Mouse (Mus musculus): ENCODE measurements around the gene Ms4a10. TPM values are rescaled to one million over a fixed set of nuclear protein-coding genes. Genes with fewer than 3 reads are reported as not detected.

The Ms4a10 gene
- total and polyA plus RNA-seq, 3 experiments, result not detected

DNA sequence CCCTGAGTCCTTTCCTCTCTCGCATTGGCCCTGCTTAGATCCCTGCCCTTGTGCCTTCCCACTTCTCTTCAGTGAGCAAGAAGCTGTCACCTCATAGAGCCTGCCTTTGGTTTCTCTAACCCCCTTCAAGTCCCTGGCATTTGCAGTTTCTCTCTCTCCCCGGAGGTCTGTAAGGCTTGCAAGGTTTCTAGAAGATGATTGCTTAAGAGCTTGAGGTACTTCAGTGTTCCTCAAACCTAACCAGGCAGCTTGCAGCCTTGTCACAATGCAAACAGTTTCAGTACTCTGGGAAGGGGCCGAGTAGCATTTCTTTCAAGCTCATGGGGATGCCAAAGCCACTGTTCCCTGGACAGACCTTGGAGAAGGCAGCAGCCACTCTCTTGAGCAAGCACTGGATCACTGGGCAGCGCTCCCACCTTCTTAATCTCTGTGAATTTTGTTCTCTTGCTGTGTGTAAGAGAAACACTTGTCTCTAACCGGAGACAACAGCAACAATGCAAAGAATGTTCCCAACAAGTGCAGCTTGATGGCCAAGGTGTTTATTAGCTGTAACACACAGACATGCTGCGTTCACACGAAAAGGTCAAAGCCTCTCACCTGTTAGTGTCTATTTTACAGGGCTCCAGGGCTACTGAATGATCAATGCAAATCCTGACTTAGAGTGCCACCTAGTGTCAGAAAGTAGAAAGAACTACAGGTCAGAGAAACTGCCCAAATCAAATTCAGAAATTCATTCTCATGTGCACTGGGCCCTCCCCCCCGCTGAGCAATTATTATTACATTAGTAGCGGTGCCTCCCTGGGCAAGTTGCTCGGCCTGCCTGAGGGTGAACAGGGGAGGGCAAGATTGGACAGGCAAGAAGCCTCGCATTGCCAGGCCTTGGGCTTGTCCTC lies 15.1 kb downstream of the Ms4a10 start:
- Histone ChIP-seq H3K9me3 (replicated peaks; ENCODE audit: insufficient read depth, low read length) (no peaks in the 10 kb centered on the region), H3K36me3 (ENCODE audit: control insufficient read depth in 1 of 2, insufficient read depth in 2 of 2, low read length in 2 of 2) (no peaks in the 10 kb centered on the region), H3K4me1 (ENCODE audit: control insufficient read depth in 1 of 2, insufficient read depth in 2 of 2, low read length in 2 of 2) (no peaks in the 10 kb centered on the region), H3K27ac (ENCODE audit: control insufficient read depth, low read depth, low read length) (no peak overlapping the region), H3K79me2 (ENCODE audit: control insufficient read depth, insufficient read depth, low read length, poor library complexity) (no peaks in the 10 kb centered on the region), H3K4me3 (ENCODE audit: control insufficient read depth in 1 of 2, insufficient read depth in 1 of 2, low read depth in 2 of 2, low read length in 2 of 2) (no peak overlapping the region), H3K9ac (ENCODE audit: control insufficient read depth, low read depth, low read length, poor library complexity, severe bottlenecking) (no peak overlapping the region), H3K27me3 (ENCODE audit: control insufficient read depth in 1 of 2, insufficient read depth in 2 of 2, low read length in 2 of 2) (peaks cover 5 to 8% of the 10 kb centered on the region in 2 experiments; a peak in 3 of 4 replicates)
- DNase-seq (ENCODE audit: low read depth, low spot score), result peak; percentile 76
- TF ChIP-seq CTCF (IDR thresholded peaks at IDR 0.05 in 2 of 3, conservative IDR thresholded peaks at IDR 0.05 in 1 of 3; ENCODE audit: control insufficient read depth in 1 of 3, insufficient read depth in 1 of 3, low read depth in 2 of 3, low read length in 3 of 3, poor library complexity in 1 of 3, severe bottlenecking in 1 of 3), result peak; percentile 36 to 95 (median 57)
- TF ChIP-seq ETS1 (IDR thresholded peaks at IDR 0.05; ENCODE audit: low read depth, low read length), result no peak
- TF ChIP-seq RAD21 (IDR thresholded peaks at IDR 0.05; ENCODE audit: low read depth, low read length), result peak; percentile 98
- TF ChIP-seq ZC3H11A (IDR thresholded peaks at IDR 0.05; ENCODE audit: low read depth, low read length), result peak; percentile 92
- no peak for TF ChIP-seq GATA1 (IDR thresholded peaks at IDR 0.05; ENCODE audit: low read depth, low read length)
- peak; percentile 88 for TF ChIP-seq SMC3 (IDR thresholded peaks at IDR 0.05; ENCODE audit: low read depth, low read length)

DNA sequence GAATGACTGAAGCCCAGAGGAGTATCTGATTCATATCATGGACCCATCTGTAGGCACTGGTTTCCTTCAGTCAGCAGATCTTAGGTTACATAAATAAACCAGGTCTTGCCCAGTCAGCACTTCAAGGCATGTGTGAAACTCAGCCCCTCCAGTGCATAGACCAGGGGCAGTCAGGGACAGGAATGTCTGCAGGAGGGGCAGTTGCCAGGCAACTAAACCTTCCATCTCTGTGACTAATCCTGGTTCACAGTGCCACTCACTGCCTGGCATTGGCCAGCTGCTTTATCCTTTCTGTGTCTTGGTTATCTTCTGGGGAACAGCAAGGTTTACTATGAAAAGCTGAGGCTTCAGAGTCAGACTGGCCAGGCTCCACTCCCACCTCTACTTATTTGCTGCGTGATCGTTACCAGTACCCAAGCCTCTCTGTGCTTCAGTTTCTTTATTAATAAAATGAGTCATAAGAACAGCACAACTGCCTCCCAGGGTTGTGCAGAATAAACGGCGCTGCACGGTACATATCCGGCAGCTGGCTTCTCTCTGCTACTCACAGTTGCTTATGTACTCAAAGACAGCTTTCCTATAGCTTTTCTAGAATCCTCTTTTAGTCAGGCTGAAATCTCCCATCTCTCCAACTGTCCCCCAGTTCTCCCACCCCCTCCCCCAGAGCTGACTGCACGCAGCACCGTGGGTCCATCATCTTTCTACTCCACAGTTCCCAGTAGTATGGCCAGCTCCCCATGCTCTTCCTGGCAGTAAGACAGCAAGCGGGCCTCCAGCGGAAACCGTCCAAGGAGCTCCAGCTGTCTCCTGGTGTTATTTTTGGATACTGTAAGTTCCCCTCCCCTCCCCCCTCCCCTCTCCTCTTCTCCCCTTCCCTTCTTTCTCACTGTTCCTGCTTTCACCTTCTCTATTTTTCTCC lies 22.2 kb downstream of the Ms4a10 start:
- no peak overlapping the region for H3K9ac ChIP-seq (ENCODE audit: control insufficient read depth, low read depth, low read length, poor library complexity, severe bottlenecking)
- no peak for TF ChIP-seq RAD21 (IDR thresholded peaks at IDR 0.05; ENCODE audit: low read depth, low read length)
- TF ChIP-seq POLR2A (IDR thresholded peaks at IDR 0.05; ENCODE audit: control insufficient read depth in 1 of 2, insufficient read depth in 1 of 2, low read depth in 1 of 2, low read length in 2 of 2, poor library complexity in 1 of 2), result no peak
- no peak for TF ChIP-seq MYC (IDR thresholded peaks at IDR 0.05; ENCODE audit: low read depth, low read length)
- no peak for TF ChIP-seq ETS1 (IDR thresholded peaks at IDR 0.05; ENCODE audit: low read depth, low read length)
- TF ChIP-seq MAZ (IDR thresholded peaks at IDR 0.05; ENCODE audit: low read depth, low read length), result no peak
- TF ChIP-seq NRF1 (IDR thresholded peaks at IDR 0.05; ENCODE audit: insufficient read depth, low read depth, low read length, poor library complexity, severe bottlenecking), result no peak
- TF ChIP-seq MAX (IDR thresholded peaks at IDR 0.05; ENCODE audit: low read length), result no peak
- no peak for TF ChIP-seq USF1 (IDR thresholded peaks at IDR 0.05; ENCODE audit: low read depth, low read length)
- no peak for TF ChIP-seq ZNF384 (IDR thresholded peaks at IDR 0.05; ENCODE audit: low read depth, low read length)
- no peak for TF ChIP-seq ZKSCAN1 (IDR thresholded peaks at IDR 0.05; ENCODE audit: low read depth, low read length)
- no peak for TF ChIP-seq TAL1 (IDR thresholded peaks at IDR 0.05; ENCODE audit: low read length)
- TF ChIP-seq TCF12 (IDR thresholded peaks at IDR 0.05; ENCODE audit: low read depth, low read length), result no peak
- no peaks in the 10 kb centered on the region for H3K9me3 ChIP-seq (replicated peaks; ENCODE audit: insufficient read depth, low read length)
- H3K79me2 ChIP-seq (ENCODE audit: control insufficient read depth, insufficient read depth, low read length, poor library complexity), result peaks cover 17% of the 10 kb centered on the region
- H3K27ac ChIP-seq (ENCODE audit: control insufficient read depth, low read depth, low read length), result no peak overlapping the region
- H3K4me1 ChIP-seq (ENCODE audit: control insufficient read depth in 1 of 2, insufficient read depth in 2 of 2, low read length in 2 of 2), result peaks cover 0 to 2% of the 10 kb centered on the region in 2 experiments; a peak in 1 of 4 replicates
- H3K4me3 ChIP-seq (ENCODE audit: control insufficient read depth in 1 of 2, insufficient read depth in 1 of 2, low read depth in 2 of 2, low read length in 2 of 2), result no peak overlapping the region
- no peak for DNase-seq (ENCODE audit: low read depth, low spot score)
- H3K36me3 ChIP-seq (ENCODE audit: control insufficient read depth in 1 of 2, insufficient read depth in 2 of 2, low read length in 2 of 2), result peaks cover 0 to 5% of the 10 kb centered on the region in 2 experiments; a peak in 2 of 4 replicates
- peaks cover 5 to 8% of the 10 kb centered on the region in 2 experiments for H3K27me3 ChIP-seq (ENCODE audit: control insufficient read depth in 1 of 2, insufficient read depth in 2 of 2, low read length in 2 of 2)
